30 mouse cellular contexts compared by ENCODE assay signal in the genomic region with DNA sequence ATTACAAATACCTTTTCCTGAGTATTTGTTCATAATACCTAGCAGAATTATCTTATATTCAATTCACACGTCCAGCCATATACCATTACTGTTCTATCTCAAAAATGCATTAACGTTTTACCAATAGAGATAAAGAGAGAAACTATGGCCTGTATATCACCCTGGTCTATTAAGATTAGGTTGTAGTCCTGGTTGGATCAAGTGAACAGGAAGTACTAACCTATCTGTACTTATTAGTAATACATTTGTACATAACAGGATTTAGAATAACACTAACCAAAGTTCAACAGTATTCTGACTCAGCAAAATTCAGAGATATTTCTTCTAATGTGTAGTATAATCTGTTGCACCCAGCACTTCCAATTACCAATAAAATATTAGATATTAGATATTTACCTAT.
"Had no signal": no experiment of that assay in that cellular context is flagged by ENCODE, and none has a peak within 500 bp of the region (broad histone marks: within the 10 kb centered on the region; RNA-seq: fewer than 3 reads in every experiment).

No protein-coding gene starts in this region.

- H3K27me3 ChIP-seq: limb, embryonic 12.5 days; limb, embryonic 13.5 days; limb, embryonic 15.5 days; liver, embryonic 12.5 days; liver, embryonic 13.5 days; liver, embryonic 15.5 days; lung, embryonic 15.5 days; megakaryocyte, embryonic 14.5 days; midbrain, embryonic 12.5 days; midbrain, embryonic 13.5 days; midbrain, embryonic 15.5 days had no signal

- H3K4me3 ChIP-seq: left cerebral cortex, adult 2 months; limb, embryonic 10.5 days; limb, embryonic 12.5 days; limb, embryonic 13.5 days; limb, embryonic 15.5 days; liver, embryonic 12.5 days; liver, embryonic 13.5 days; liver, embryonic 15.5 days; lung, embryonic 15.5 days; megakaryocyte, embryonic 14.5 days; midbrain, embryonic 12.5 days; midbrain, embryonic 13.5 days; midbrain, embryonic 15.5 days; myocyte had no signal

- H3K4me1 ChIP-seq: limb, embryonic 10.5 days; limb, embryonic 12.5 days; limb, embryonic 13.5 days; limb, embryonic 15.5 days; liver, embryonic 12.5 days; liver, embryonic 13.5 days; liver, embryonic 15.5 days; lung, embryonic 15.5 days; megakaryocyte, embryonic 14.5 days; midbrain, embryonic 12.5 days; midbrain, embryonic 13.5 days; midbrain, embryonic 15.5 days had no signal

- H3K9me3 ChIP-seq: limb, embryonic 10.5 days; limb, embryonic 12.5 days; limb, embryonic 13.5 days; limb, embryonic 15.5 days; liver, embryonic 12.5 days; liver, embryonic 13.5 days; liver, embryonic 15.5 days; lung, embryonic 15.5 days; megakaryocyte, embryonic 14.5 days; midbrain, embryonic 12.5 days; midbrain, embryonic 13.5 days; midbrain, embryonic 15.5 days had no signal

- ATAC-seq: liver, embryonic 12.5 days; liver, postnatal 0 days; lung, postnatal 0 days; midbrain, embryonic 13.5 days; midbrain, embryonic 15.5 days; midbrain, embryonic 16.5 days had no signal

- H3K9ac ChIP-seq: limb, embryonic 12.5 days; limb, embryonic 13.5 days; limb, embryonic 15.5 days; liver, embryonic 12.5 days; liver, embryonic 13.5 days; liver, embryonic 14.5 days; liver, embryonic 15.5 days; liver, postnatal 0 days; lung, embryonic 14.5 days; lung, embryonic 15.5 days; midbrain, embryonic 12.5 days; midbrain, embryonic 13.5 days; midbrain, embryonic 15.5 days had no signal

- H3K4me2 ChIP-seq: limb, embryonic 12.5 days; limb, embryonic 13.5 days; limb, embryonic 15.5 days; liver, embryonic 11.5 days; liver, embryonic 12.5 days; liver, embryonic 13.5 days; liver, embryonic 15.5 days; lung, embryonic 14.5 days; lung, embryonic 15.5 days; midbrain, embryonic 12.5 days; midbrain, embryonic 13.5 days; midbrain, embryonic 15.5 days had no signal

- DNase-seq: left cerebral cortex, postnatal 4 days; liver; liver, embryonic 13.5 days; liver, postnatal 0 days; lung, adult 18-20 months; lung, adult 2 months; lung, embryonic 14.5 days; lung, postnatal 10 days; lung, postnatal 14 days; lung, postnatal 36 days; lung, postnatal 4 days; midbrain, embryonic 14.5 days had no signal

- H3K27ac ChIP-seq: left cerebral cortex, adult 2 months; limb, embryonic 10.5 days; limb, embryonic 12.5 days; limb, embryonic 13.5 days; limb, embryonic 15.5 days; liver, embryonic 12.5 days; liver, embryonic 13.5 days; liver, embryonic 14.5 days; liver, embryonic 15.5 days; lung, embryonic 15.5 days; macrophage; midbrain, embryonic 12.5 days; midbrain, embryonic 13.5 days; midbrain, embryonic 15.5 days had no signal

- H3K36me3 ChIP-seq: limb, embryonic 10.5 days; limb, embryonic 12.5 days; limb, embryonic 13.5 days; limb, embryonic 15.5 days; liver, embryonic 12.5 days; liver, embryonic 13.5 days; liver, embryonic 15.5 days; lung, embryonic 15.5 days; midbrain, embryonic 12.5 days; midbrain, embryonic 13.5 days; midbrain, embryonic 15.5 days had no signal
